Mouse (Mus musculus) hindbrain, embryonic 16.5 days (tissue): Measurements from ENCODE around the gene Scamp2. TPM values are rescaled to one million over a fixed set of nuclear protein-coding genes. Genes with fewer than 3 reads are reported as not detected.
A peak's percentile ranks its signal among the peaks of the same experiment; 100 is the strongest.

Source experiments
- ATAC-seq: fragments of 200-750 bp; cut with Nextera tagmentation; 2 replicates; pipeline ENCODE4 v1.8.0; 2017; ENCODE audit warnings: moderate TSS enrichment, moderate library complexity
- H3K27ac ChIP-seq: fragments of 300-500 bp; sonication (generic); 2 replicates; pipeline ENCODE4 v1.5.1; 2014; ENCODE audit warnings: low read depth, mild to moderate bottlenecking, control low read depth, low read length, moderate library complexity
- H3K27me3 ChIP-seq: fragments of 300-500 bp; sonication (generic); replicated peaks from 2 replicates; pipeline ENCODE4 v1.6.1; 2014; ENCODE audit warnings: low read length; ENCODE audit not compliant: control insufficient read depth, insufficient read depth
- H3K36me3 ChIP-seq: fragments of 300-500 bp; sonication (generic); 2 replicates; pipeline ENCODE4 v1.6.1; 2014; ENCODE audit warnings: mild to moderate bottlenecking, low read length, moderate library complexity, mixed read lengths; ENCODE audit not compliant: control insufficient read depth, insufficient read depth
- H3K4me1 ChIP-seq: fragments of 300-500 bp; sonication (generic); 2 replicates; pipeline ENCODE4 v1.6.1; 2014; ENCODE audit warnings: low read depth, low read length; ENCODE audit not compliant: control insufficient read depth, insufficient read depth
- H3K4me2 ChIP-seq: fragments of 300-500 bp; sonication (generic); 2 replicates; pipeline ENCODE4 v1.6.1; 2014; ENCODE audit warnings: mild to moderate bottlenecking, low read length, control low read depth, moderate library complexity
- H3K4me3 ChIP-seq: fragments of 300-500 bp; sonication (generic); 2 replicates; pipeline ENCODE4 v1.5.1; 2014; ENCODE audit warnings: mild to moderate bottlenecking, low read length, control low read depth, moderate library complexity
- H3K9ac ChIP-seq: fragments of 300-500 bp; sonication (generic); 2 replicates; pipeline ENCODE4 v1.6.1; 2014; ENCODE audit warnings: low read depth, mild to moderate bottlenecking, control low read depth, low read length, moderate library complexity
- H3K9me3 ChIP-seq: fragments of 300-500 bp; sonication (generic); 2 replicates; pipeline ENCODE4 v1.6.1; 2014; ENCODE audit warnings: mild to moderate bottlenecking, low read length, moderate library complexity; ENCODE audit not compliant: control insufficient read depth
- WGBS: fragments of 180-500 bp; shearing (Covaris S2); extraction: QIAGEN DNeasy Blood & Tissue Kit; methylation state at CpG from one replicate; pipeline ENCODE4 v1.1.7; 2014; 5-methylcytosine and 5-hydroxymethylcytosine counted together
- polyA plus RNA-seq: library from polyadenylated mRNA; unstranded; fragments of >200 nt; fragmentation: Nextera tagmentation; extraction: Ambion mirVana; gene quantifications from 2 replicates; pipeline ENCODE4 v1.2.1, GENCODE M21; 2015

Gene Scamp2
- polyA plus RNA-seq, 1 experiment from 2014 or later, result 49.4 TPM

DNA sequence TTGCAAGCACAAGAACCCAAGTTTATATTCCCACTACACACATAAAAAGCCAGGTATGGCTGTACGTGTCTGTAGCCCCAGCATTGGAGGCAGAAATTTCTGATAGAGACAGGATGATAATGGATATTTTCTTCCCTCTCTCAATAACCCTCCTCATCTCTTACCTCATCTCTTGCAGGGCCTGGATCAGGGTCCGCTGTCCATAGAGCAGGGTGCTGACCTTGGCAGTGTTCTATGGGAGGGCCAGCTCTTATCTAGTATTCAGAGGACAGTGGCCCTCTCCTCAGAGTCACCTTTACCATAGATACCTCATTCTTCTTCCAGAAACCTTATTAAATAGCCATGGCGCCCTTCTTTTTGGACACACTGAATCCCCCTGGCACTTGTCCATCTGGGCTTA lies 49.1 kb downstream of the Scamp2 start:
- Histone ChIP-seq H3K4me3 (no peak overlapping the region), H3K9ac (no peak overlapping the region), H3K27me3 (peaks cover 8% of the 10 kb centered on the region), H3K9me3 (no peaks in the 10 kb centered on the region), H3K36me3 (no peaks in the 10 kb centered on the region), H3K27ac (no peak overlapping the region), H3K4me1 (peaks cover 9% of the 10 kb centered on the region), H3K4me2 (no peak overlapping the region)
- ATAC-seq, result no peak
- WGBS, result 74% methylated on average over 3 of the region's 3 CpGs

GRCm38 (mm10) chr9:57610359-57610826 lies 49.6 kb downstream of the Scamp2 start:
- Histone ChIP-seq H3K27ac (no peak overlapping the region), H3K36me3 (no peaks in the 10 kb centered on the region), H3K4me3 (no peak overlapping the region), H3K4me2 (no peak overlapping the region), H3K9ac (no peak overlapping the region), H3K9me3 (no peaks in the 10 kb centered on the region), H3K27me3 (peaks cover 7% of the 10 kb centered on the region), H3K4me1 (peaks cover 9% of the 10 kb centered on the region)
- 52% methylated on average over 3 of the region's 3 CpGs for WGBS
- peak; percentile 77; the same call in 1 of the 2 replicates for ATAC-seq

DNA sequence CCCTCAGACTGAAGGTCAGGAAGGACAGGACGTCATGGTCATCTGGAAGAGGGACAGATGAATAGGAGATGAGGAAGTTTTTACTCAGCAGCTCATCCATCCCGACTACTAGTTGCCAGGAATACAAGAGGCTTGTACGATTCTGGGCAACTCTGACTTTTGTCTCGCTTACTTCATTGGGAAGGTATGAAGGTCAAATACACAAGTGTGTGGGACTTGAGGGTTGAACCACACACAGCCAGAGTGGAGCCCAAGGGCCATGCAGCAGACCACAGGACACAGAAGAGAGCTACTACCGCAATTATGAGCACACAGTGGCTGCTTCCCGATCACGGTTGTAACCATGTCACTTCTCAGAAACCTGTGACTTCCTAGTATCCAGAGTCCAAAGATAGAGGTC lies 51.8 kb downstream of the Scamp2 start:
- WGBS, result 88% methylated on average over 7 of the region's 7 CpGs
- Histone ChIP-seq H3K27ac (no peak overlapping the region), H3K9me3 (no peaks in the 10 kb centered on the region), H3K9ac (no peak overlapping the region), H3K36me3 (no peaks in the 10 kb centered on the region), H3K4me2 (no peak overlapping the region), H3K27me3 (no peaks in the 10 kb centered on the region), H3K4me1 (peaks cover 2% of the 10 kb centered on the region; the same call in 1 of the 2 replicates), H3K4me3 (no peak overlapping the region)
- ATAC-seq, result no peak

DNA sequence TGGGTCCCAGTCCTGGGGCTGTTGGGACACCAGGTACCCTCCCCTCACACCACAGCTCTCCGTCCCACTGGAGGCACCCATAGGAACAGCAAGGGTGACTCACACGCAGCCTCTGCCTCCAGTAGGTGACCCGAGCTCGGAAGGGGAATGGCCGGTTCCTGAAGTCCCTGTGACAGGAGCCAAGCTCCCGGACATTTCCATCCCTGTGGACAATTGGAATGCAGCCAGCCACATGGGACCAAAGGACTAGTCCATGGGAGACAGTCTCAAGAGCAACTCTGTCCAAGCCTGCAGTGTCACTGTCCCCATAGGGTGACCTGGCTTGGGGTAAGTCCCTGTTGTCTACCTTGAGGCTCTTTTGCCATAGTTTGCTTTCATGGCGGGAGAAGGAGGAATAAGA lies 53.2 kb downstream of the Scamp2 start:
- 84% methylated on average over 7 of the region's 7 CpGs for WGBS
- H3K27ac ChIP-seq, result no peak overlapping the region
- no peaks in the 10 kb centered on the region for H3K36me3 ChIP-seq
- H3K9me3 ChIP-seq, result no peaks in the 10 kb centered on the region
- H3K4me1 ChIP-seq, result peaks cover 2% of the 10 kb centered on the region; the same call in 1 of the 2 replicates
- no peak overlapping the region for H3K4me3 ChIP-seq
- no peak overlapping the region for H3K4me2 ChIP-seq
- no peaks in the 10 kb centered on the region for H3K27me3 ChIP-seq
- H3K9ac ChIP-seq, result no peak overlapping the region
- no peak for ATAC-seq

DNA sequence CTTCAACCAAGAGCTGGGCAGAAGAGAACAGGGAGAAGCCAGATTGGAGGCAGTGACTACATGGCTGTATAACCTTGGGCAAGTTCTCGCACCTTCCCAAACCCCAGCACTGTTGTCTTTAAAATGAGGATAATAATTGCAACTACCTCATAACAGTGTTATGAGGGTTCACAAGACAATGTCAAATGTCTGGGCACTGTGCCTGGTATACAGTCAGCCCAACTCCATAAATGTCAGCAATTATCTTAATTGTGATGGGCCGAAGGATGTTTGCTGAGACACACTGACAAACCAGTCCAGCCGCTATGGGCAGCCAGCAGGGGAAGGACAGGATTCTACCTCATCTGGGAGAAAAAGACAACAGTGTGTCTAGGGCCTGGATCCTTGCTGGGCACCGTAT lies 54.0 kb downstream of the Scamp2 start:
- H3K9me3 ChIP-seq, result no peaks in the 10 kb centered on the region
- H3K36me3 ChIP-seq, result no peaks in the 10 kb centered on the region
- no peak overlapping the region for H3K27ac ChIP-seq
- peaks cover 2% of the 10 kb centered on the region; the same call in 1 of the 2 replicates for H3K4me1 ChIP-seq
- H3K27me3 ChIP-seq, result no peaks in the 10 kb centered on the region
- 87% methylated on average over 4 of the region's 4 CpGs for WGBS
- no peak for ATAC-seq
- no peak overlapping the region for H3K4me3 ChIP-seq
- no peak overlapping the region for H3K4me2 ChIP-seq
- H3K9ac ChIP-seq, result no peak overlapping the region

DNA sequence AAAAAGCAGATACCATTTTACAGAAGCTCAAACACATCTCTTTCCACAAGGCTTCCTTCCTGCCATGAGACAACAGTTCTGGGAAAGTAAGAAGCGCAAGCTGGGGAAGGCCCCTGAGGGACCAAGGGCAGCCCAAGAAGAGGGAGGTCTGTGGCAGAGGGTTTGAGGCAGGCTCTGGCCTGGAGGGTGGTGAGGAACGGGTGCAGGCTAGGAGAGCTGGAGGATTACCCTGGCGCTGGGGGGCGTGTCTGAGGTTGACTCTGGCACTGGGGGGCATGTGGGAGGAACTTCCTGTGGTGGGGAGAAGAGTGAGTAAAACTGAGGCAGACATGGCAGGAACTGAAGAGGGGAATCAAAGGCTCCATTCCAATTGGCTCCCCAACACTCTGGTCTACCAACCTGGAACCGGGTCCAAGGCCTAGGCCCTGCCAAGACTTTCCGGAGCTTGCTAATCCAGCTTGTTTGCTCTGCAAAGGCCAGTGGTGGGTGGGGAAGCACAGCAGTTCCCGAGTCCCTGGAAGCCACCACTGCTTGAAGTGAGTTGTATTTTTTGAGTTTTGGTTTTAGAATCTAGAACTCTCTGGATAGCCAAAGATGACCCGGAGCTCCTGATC lies 56.9 kb downstream of the Scamp2 start:
- no peak overlapping the region for H3K27ac ChIP-seq
- no peaks in the 10 kb centered on the region for H3K4me1 ChIP-seq
- H3K27me3 ChIP-seq, result no peaks in the 10 kb centered on the region
- no peak overlapping the region for H3K9ac ChIP-seq
- ATAC-seq, result no peak
- WGBS, result 78% methylated on average over 8 of the region's 8 CpGs
- H3K9me3 ChIP-seq, result no peaks in the 10 kb centered on the region
- no peaks in the 10 kb centered on the region for H3K36me3 ChIP-seq
- no peak overlapping the region for H3K4me3 ChIP-seq
- H3K4me2 ChIP-seq, result no peak overlapping the region

GRCm38 (mm10) chr9:57618854-57619253 lies 58.1 kb downstream of the Scamp2 start:
- Histone ChIP-seq H3K9ac (no peak overlapping the region), H3K9me3 (no peaks in the 10 kb centered on the region), H3K27me3 (no peaks in the 10 kb centered on the region), H3K4me3 (no peak overlapping the region), H3K27ac (no peak overlapping the region), H3K4me2 (no peak overlapping the region), H3K36me3 (no peaks in the 10 kb centered on the region), H3K4me1 (no peaks in the 10 kb centered on the region)
- ATAC-seq, result no peak
- 88% methylated on average over 8 of the region's 8 CpGs for WGBS

DNA sequence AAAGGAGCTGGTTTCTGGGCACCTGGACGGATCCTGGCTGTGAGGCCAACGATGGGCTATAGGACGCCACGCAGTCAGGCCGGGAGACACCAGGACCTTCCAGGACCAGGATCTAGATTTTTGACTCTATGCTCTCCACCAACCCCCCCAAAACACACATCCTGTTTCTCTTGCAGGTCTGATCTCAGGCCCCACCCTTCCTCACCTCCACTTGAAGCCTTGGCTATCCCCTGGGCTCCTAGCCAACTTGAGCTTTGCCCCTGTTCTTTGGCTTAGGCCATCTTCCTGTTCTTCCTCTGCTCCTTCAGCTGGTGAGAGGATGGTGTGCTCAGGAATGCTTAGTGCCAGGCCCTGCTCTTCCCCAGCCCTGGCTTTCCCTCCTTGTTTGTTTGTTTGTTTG lies 59.9 kb downstream of the Scamp2 start, which contains the start of gene Lman1l:
Gene Lman1l, minus strand, starts transcription at position 101 of the 400 bp plus-strand sequence.
- Histone ChIP-seq H3K4me1 (no peaks in the 10 kb centered on the region), H3K27me3 (no peaks in the 10 kb centered on the region), H3K36me3 (peaks cover 6% of the 10 kb centered on the region; the same call in 1 of the 2 replicates), H3K4me2 (no peak within 1 kb of the TSS), H3K4me3 (no peak within 1 kb of the TSS), H3K9ac (no peak within 1 kb of the TSS), H3K9me3 (no peaks in the 10 kb centered on the region), H3K27ac (no peak within 1 kb of the TSS)
- no peak for ATAC-seq
- WGBS, result 90% methylated on average over 5 of the region's 5 CpGs

GRCm38 (mm10) chr9:57624295-57624694 lies 63.6 kb downstream of the Scamp2 start:
- WGBS, result 87% methylated on average over 7 of the region's 7 CpGs
- no peak overlapping the region for H3K4me3 ChIP-seq

More at GRCm38 (mm10) chr9:57624295-57624694, 63.6 kb downstream of the Scamp2 start:
- H3K4me1 ChIP-seq, result no peaks in the 10 kb centered on the region
- peaks cover 30% of the 10 kb centered on the region for H3K36me3 ChIP-seq
- no peaks in the 10 kb centered on the region for H3K27me3 ChIP-seq
- H3K9ac ChIP-seq, result no peak overlapping the region
- H3K9me3 ChIP-seq, result no peaks in the 10 kb centered on the region
- no peak overlapping the region for H3K27ac ChIP-seq
- H3K4me2 ChIP-seq, result no peak overlapping the region
- ATAC-seq, result no peak
